Mouse (Mus musculus) activated CD4-positive, CD25-positive, alpha-beta regulatory T cell, adult 9 weeks (primary cell): ENCODE results near the gene Olfr283. TPM values are rescaled to one million over a fixed set of nuclear protein-coding genes. Genes with fewer than 3 reads are reported as not detected.

Experiments used
- polyA plus RNA-seq: library from polyadenylated mRNA; unstranded; fragments of 100-300 nt; shearing (Covaris generic); gene quantifications from one replicate; pipeline ENCODE4 v1.2.1, GENCODE M21; 2017

The Olfr283 gene
- polyA plus RNA-seq: not detected

GRCm38 (mm10) chr15:98380846-98381245 is at the start of gene Olfr283:
Gene Olfr283 (minus strand): TSS chr15:98380946.

DNA sequence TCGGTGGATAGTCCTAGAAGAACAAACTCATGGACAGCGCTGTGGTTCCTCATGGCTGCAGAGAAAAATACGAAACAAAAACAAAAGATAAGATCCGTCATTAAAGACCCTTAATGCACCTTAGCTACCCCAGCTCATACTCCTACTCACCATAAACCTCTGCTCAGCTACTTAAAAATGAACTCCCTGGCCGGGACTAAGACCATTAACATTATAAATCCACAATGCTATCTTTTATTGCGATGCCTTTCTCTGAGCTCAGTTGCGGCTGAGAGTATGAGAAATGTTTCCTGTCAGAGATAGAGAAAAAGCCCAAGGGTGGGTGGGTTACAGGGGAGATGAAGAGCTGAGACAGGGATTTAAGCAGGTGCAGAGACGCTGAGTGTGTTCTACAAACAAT is 39.9 kb downstream of the Olfr283 start, which contains the start of gene Olfr284:
TSS of gene Olfr284 (minus strand) at position 101 of the 400 bp plus-strand sequence.

Other genes with a start within 250 kb of the Olfr283 start
- 47.8 TPM for gene Asb8, start 215.3 kb downstream of the Olfr283 start, polyA plus RNA-seq
- gene Ccdc184, start 213.8 kb downstream of the Olfr283 start, polyA plus RNA-seq: 0.21 TPM
- gene Olfr288, start 185.4 kb downstream of the Olfr283 start, polyA plus RNA-seq: not detected
- gene Gm44579, start 160.0 kb downstream of the Olfr283 start, polyA plus RNA-seq: not detected
- not detected for gene Olfr287, start 159.9 kb downstream of the Olfr283 start, polyA plus RNA-seq
- not detected for gene Olfr286, start 146.5 kb downstream of the Olfr283 start, polyA plus RNA-seq
- not detected for gene H1fnt, start 123.7 kb downstream of the Olfr283 start, polyA plus RNA-seq
- not detected for gene Zfp641, start 84.8 kb downstream of the Olfr283 start, polyA plus RNA-seq
- gene Olfr285, start 63.6 kb downstream of the Olfr283 start, polyA plus RNA-seq: not detected
- gene Olfr284, start 40.0 kb downstream of the Olfr283 start, polyA plus RNA-seq: not detected
- not detected for gene Olfr282, start 50.3 kb upstream of the Olfr283 start, polyA plus RNA-seq
- not detected for gene Olfr281, start 71.6 kb upstream of the Olfr283 start, polyA plus RNA-seq
- gene OR5BS1P, start 89.0 kb upstream of the Olfr283 start, polyA plus RNA-seq: not detected
- gene Lalba, start 101.8 kb upstream of the Olfr283 start, polyA plus RNA-seq: not detected
- 0.06 TPM for gene Olfr279, start 111.5 kb upstream of the Olfr283 start, polyA plus RNA-seq
- gene Kansl2, start 153.3 kb upstream of the Olfr283 start, polyA plus RNA-seq: 38.3 TPM
- 80.8 TPM for gene Ccnt1, start 190.0 kb upstream of the Olfr283 start, polyA plus RNA-seq
- gene 4930415O20Rik, start 190.1 kb upstream of the Olfr283 start, polyA plus RNA-seq: not detected
- gene Adcy6, start 229.1 kb upstream of the Olfr283 start, polyA plus RNA-seq: 2.6 TPM
- gene Cacnb3, start 249.9 kb upstream of the Olfr283 start, polyA plus RNA-seq: 0.22 TPM